Mouse (Mus musculus): ENCODE data around the gene Zfp366.
"Not testable (repeated sequence)": the region's sequence is repeated elsewhere in the genome, so short reads cannot be mapped to it uniquely, and the experiment has no call there.

The Zfp366 gene

DNA sequence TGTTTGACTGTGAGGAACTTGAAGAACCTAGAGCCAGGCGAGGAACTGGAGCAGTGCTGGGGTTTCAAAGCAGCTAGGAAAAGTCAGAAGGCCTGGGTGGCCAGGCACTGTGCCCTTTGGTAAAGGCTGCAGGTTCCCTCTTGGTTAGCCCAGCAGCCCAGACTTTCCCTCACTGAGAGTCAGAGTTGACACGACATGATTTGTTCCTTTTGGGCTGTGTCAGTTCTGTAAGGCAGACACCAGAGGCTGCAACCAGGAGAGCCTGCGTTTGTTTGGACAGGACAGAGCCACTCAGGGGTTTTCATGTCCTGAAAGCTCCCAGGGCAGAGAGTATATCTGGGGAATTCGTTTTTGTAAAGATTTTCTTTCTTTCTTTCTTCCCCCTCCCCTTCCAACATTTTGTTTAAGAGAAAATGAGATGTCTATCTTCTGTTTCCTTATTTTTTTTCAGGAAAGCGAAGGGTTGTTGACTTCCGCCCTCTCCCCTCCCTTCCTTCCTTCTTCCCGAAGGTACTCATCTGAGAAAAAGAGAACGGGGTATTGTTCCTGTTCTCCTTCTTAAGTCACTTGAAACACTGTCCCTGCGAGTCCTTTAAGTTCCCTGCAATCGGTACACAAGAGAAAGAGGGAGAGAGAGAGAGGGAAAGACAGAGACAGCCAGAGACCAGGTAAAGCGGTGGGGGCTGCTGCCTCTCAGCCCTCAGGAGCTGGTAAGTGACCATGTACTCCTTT, at the start of gene Zfp366:
Gene Zfp366 (plus strand): TSS at position 669 of the 732 bp plus-strand sequence.
- DNase-seq (ENCODE audit: low read depth) = no peak

DNA sequence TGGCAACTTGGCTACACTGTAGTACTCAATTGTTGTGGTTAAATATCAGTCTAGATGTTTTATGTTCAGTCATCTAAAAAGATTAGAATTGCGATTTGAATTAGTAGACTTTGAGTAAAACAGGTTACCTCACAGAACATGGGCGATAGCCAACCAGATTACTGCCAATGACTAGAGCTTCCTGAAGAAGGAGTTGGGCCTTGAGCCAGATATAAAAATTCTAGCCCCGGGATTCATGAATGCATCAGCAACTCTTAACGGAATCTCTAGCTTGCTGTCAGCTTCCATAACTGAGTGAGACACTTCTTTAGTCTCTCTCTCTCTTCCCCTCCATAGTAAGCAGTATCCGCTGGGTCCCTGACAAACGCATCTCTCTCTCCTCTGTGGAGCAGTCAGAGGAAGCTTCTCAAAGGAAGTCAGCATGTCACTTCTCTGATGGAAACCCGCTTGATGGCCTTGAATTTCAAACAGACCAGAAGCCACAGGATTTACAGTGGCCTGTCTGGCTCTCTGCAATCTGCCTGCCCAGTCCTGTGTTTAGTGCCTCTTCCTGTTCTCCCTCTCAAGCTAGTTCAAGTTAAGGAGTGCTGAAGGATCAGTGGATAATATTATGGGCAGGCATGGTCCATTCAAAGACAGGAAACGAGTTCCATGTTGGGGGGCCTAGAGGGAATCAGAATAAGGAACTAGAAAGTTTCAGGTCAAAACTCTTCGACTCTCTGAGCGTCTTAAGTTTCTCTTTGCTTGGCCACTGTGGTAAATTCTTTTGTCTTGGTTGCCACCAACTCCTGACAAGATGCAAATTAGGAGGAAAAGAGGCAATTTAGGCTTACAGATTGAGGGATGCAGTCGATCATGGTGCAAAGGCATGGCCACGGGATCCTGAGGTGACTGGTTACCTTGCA, 46.0 kb upstream of the Zfp366 start:
- no peak for DNase-seq (ENCODE audit: low read depth)

DNA sequence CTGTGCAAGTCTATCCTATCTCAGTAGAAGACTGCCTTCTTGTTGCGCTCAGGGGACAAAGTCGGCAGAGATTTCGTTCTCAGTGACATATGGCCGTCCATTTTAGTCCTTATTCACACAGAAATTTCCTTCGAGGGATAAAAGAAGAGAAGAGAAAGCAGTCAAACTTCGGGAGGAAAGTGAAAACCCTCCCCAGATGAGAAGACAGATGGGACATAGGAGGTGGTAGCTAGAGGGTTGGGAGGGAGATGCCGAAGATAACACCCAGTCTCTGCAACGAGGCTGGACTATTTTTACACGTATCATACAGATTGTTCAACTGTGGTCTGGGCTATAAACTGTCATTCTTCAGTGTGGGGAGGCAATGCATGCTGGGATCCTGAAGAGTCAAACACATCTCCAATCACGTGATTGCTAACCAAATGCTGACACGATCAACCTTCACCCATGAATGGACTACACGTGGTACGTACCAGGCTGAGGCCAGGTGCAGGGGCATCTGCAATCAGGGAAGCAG, 38.2 kb upstream of the Zfp366 start:
- DNase-seq (ENCODE audit: low read depth) = no peak

DNA sequence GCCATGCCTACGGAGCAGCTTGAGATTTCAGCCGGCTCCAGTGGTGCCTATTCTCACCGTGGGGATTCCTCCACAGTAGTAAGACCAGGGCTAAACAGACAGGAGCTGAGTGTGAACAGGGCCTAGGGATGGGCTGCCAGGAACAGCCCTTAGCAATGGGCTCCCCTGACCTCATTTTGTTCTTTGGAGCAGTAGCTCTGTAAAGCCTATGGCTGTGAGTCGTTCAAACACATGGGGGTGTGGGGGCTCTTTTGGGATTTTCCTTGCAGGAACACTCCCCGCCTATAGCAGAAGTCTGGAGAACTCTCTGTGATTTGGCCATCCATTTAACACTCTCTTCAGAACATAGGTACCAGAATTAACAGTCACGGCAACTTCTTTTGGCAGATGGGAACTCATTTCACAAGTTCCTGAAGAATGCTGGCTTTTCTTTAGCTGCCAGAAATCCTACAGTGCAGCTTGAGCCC, 36.9 kb upstream of the Zfp366 start:
- DNase-seq (ENCODE audit: low read depth) = no peak

DNA sequence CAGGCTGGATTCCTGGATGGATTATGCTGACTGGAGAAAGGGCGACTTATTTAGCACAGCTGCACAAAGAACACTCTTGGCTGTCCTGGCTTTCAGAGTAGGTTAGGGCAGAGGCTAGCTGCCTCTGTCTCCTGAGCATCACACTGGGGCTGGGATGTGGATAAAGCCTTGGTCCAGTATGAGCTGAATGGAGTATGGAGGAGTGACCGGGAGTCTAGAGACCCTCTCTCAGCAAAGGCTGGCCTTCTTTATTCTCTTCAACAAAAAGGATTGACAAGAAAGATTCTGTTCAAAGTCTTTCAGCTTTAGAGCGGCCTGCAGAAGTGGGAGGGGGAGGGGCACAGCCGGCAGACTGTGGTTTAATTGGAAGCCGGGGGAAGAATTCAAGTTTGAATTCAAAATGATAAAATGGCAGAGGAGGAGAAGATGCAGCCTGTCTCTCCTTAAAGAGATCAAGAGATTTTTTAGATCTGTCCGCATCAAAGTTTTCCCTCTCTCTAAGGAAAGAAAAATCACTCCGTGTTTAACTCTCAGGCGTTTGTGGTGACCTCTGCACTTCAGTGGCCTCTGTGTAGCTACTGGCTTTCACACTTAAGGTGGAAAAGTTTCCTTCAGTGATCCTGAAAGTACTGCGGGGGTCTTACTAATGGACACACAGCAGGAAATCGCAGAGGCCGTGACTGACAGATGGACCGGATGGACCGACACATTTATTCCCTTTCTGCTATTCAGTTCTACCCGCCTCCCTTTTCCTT, 34.9 kb upstream of the Zfp366 start:
- DNase-seq (ENCODE audit: low read depth) = no peak

DNA sequence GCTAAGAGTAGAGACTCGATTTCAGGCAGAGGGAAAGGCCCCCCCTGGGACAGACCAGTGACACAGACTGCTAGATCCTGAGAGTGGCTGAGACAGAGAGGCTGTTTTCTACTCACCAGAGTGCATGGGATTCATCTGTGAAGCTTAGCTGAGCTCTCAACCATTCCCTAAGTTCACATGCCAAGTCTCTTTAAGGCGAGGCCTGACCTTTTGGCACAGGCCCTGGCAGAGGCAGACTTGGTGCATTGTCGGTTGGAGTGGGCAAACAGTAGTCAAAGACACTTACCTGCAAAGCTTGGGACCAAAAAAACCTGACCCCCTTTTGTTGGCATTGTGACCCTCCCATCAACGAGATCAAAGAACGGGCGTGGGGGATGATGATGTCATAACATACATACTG, 34.0 kb upstream of the Zfp366 start:
- DNase-seq (ENCODE audit: low read depth) = no peak

DNA sequence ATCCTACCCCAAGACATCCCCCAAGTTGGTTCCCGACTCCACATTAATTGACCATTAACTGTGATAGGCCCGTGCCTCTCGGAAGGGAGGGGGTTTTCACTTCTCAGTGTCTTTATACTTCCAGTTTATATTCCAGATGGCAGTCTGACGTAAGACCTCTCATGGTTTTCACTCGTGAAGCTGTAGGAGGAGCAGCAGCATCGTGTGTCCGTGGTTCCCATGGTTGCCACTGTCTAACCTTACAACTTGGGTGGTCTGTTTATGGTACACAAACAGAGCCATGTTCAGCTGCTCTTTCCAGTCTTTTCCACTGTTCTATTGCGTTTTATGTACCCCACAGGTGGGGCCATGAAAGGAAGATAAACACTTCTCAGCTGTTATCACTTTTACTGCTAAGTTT, 33.5 kb upstream of the Zfp366 start:
- no peak for DNase-seq (ENCODE audit: low read depth)

DNA sequence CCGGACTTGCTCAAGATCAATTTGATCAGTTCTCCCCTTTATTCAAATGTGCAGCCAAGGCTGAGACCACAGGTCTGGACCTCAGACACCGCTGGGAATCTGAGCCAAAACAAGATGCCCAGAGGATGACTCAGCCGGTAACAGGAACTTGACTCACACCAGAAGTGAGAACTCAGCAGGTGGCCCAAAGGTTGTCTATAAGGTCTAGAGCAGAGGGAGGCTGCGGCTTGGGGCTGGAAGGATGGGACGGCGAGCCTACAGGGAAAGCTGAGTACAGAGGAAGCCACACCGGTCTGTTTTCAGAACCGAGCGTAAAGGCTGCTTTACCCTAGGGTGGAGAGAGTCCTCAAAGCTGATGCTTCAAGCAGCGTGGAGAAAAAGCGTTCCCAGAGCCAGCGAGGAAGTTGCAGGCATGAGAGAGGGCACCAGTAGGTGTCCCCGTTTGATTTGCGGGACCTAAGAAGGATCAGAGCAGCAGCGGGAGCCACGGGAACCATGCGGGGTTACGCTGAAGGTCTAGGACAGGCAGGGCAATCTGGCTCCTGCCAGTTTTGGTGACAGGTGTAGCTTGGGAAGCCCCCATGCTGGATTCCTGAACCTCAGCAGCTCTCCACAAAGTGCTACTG, 32.2 kb upstream of the Zfp366 start:
- no peak for DNase-seq (ENCODE audit: low read depth)

DNA sequence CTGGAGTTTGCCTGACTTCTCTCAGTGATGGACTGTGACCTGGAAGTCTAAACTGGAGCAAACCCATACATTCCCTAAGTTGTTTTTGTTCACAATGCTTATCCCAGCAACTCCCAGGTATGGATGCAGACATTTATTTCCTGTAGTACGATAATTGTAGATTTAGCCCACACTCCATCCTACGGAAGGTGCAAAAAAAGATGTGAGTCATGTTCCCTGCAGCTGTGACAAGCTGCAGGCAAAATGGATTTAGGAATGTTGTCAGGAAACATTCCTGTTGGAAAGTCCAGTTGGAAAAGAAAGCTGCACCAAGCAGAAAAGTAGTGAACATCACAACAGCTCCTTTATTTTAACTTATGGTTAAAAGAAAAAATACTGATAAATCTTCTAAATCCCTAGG, 26.9 kb upstream of the Zfp366 start:
- DNase-seq (ENCODE audit: low read depth) = no peak

DNA sequence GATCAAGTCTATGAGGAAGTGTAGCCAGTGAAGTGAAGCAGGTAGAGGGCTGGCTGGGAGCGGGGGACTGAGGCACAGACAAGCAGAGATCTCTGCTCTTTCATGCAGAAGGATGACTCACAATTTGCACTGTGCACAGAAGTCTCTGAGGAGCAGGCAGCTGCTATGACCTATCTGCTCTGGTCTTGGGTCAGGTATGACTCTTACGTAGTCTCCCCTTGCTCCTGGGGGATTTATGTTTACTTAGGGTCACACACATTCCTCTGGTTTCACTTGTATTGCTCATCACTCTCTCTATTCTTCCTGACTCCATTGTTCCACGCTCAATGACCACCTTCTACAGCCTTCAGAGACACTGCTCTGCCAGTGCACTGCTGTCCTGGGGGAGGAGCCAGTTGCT, 25.9 kb upstream of the Zfp366 start:
- no peak for DNase-seq (ENCODE audit: low read depth)

DNA sequence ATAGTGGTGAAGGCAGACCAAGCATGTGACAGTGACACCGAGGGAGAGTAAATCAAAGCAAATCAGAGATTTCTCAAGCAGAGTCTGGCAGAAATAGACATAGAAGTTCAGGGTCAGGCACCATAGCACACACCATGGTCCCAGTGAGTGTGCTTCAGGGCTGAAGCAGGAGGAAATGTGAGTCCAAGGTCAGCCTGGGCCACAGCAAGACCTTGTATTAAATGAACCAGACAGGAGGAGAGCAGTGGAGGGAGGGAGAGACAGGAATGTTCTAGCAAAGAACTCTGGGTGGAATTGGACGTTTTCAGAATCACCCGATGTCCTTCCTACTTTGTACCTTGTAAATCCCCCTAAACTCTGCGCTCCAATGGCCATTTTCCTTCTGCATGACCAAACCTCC, 21.6 kb upstream of the Zfp366 start:
- DNase-seq (ENCODE audit: low read depth) = no peak

DNA sequence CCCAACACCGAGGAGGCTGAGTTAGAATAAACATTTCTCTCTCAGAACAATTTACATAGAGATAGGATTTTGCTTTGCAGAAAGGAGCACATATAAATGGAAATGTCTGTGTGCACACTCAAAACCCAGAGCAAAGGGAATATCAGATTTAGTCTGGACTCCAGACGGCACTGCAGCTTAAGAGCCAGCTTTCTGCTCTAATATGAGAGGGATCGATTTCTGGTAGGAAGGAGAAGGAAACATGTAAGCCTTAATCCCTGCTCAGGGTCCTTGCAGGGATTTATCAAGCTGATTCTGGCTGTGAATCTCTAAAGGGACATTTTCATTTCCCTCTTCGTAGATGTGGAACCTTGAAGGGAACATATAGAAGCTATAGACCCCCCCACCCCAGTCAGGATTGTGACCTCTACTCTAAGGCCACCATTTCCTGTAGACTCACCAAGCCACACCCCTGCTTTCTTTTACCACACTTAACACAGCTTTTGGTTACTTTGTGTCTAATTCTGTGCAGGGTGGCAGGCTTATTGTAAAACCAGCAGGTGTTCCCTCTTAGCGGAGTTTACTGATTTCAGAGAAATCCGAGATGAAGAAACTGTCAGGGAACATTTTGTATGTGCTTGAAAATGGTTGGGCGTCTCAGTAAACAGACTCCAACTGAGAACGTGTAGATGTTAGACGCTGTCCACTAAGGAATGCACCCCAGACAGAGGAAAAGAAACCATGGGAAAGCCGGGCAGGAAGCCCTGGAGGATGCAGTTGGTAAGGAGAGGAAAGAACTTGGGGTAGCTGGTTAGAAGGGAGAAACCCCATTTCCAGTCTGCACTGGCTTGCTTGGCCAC, 20.9 kb upstream of the Zfp366 start:
- no peak for DNase-seq (ENCODE audit: low read depth)

DNA sequence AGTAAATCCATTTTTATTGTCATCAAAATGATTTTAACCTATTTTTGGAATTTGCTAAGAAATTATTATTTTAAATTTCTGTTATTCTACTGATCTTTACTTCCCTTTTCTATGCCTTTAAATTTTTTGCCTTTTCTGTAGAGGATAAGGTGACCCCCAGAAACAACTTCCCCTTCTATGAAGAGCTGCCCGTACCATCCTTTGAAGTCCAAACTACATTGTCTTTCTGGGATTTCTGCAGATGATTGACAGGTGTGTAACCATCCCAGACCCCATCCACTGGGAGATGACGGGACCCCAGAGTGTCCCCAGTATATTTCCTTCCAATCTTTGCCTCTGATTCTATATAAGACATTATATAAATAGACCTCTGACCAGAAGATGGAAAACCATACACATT, 20.3 kb upstream of the Zfp366 start:
- DNase-seq (ENCODE audit: low read depth) = no peak

DNA sequence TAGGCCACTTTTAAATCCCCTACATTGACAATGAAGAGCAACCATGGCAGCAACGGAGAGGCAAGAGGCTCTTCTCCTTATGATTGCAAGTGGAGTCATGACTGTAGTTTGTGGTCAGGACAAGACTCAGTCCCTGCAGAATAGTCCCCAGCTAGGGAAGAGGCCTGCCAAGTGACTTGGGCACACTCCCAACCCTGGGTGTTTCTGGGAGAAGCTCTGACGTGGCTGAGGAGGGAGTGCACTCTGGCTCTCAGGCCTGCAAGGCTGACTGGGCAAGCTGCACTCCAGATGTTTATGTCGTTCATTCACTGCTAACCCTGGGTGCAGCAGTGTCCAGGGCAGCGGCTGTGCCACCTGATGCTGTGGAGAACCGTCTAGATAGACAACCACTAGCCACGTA, 15.2 kb upstream of the Zfp366 start:
- no peak for DNase-seq (ENCODE audit: low read depth)

DNA sequence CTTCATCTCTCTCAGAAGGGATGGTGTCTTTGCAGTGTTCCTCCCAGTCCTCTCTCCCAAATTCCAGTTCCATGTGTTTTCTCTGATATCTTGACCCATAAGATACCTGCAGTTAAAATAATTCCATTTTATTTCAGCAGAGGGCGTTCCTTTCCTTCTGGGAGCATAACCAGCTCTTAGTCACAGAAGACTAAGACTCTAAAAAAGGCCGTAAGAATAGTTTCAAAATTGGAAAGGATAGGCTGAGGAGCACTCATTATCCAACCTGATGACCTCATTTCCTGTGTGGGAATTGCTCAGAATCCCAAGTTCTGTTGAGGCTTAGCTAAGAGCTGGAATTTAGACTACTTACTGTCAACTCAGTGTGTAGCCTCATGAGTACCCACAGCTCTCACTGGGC, 14.3 kb upstream of the Zfp366 start:
- DNase-seq (ENCODE audit: low read depth) = no peak

DNA sequence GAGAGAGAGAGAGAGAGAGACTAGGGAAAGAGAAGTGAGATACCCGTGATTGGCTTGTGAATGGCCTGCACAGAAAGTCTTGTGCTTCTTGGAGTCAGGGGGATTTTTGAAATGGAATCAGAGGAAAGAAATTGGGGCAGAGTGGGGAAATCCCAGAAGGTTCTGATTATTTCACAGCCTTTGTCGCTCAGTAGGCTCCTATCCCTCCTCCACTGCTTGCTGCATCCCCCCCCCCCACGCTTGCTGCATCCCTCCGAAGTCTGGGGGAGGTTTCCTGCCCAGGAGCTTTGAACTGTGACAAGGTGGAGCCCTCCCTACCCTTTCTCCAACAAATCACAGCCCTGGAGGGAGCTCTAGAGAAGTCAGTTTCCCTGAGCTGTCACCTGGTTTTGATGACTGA, 10.8 kb upstream of the Zfp366 start:
- DNase-seq (ENCODE audit: low read depth) = no peak

DNA sequence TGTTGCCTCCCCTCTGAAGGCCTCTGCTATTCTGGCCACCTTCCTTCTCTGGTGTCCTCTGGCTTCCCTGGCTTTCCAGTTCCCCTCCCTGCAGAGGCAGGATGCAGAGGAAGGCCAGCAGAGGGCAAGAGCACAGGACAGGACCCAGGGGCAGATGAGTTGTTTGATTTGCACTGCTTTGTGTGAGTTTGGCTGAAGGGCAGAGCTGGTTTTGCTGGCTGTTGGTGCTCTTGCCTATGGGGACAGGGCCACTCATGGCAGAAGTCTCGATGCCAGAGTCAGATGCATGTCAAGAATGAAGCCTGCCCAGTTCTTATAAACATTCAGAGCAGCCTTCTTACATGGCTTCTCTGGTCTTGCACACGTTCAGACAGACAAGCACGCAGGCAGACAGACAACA, 1.8 kb upstream of the Zfp366 start:
- not testable (repeated sequence) for DNase-seq (ENCODE audit: low read depth)

DNA sequence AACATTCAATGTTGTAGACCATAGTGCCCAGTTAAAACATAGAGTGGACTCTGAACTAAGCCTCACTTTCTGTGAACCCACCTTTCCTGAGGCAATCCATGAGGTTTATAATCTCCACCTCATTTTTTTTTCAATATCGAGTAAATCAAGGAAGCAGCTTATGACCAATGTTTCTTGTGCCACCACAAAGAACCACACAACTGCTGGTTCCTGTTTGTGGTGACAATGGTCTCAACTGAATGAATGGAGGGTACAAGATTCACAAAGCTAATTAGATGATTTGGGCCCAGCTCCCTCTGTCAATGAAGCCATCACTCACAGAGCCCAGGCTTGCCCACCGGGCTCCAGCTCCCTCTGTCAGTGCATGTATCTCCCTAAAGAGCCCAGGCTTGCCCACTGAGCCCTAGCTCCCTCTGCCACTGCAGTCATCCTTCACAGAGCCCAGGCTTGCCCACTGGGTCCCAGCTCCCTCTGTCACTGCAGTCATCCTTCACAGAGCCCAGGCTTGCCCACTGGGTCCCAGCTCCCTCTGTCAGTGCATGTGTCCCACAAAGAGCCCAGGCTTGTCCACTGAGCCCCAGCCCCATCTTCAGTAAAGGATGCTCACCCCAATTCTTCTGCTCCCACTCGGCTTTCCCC, 1.2 kb upstream of the Zfp366 start:
- no peak for DNase-seq (ENCODE audit: low read depth)

DNA sequence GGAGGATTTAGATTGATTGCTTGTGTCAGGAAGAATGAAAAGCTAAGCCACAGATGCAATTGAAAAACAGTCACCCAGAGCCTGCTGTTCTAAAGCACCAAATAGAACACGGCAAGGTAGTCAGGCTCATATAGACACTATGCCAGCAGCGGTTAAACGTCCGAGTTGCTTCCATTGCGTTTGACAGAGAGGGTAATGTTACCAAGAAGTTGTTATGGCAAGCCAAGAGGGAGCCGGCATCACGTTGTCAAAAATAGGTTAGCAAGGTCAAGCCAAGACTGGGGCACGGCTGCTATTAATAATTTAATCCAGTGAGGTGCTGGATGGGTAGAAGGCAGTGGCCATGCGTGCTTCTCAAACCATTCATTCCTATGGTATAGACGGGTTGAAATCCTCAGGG, 950 bp downstream of the Zfp366 start:
- no peak for DNase-seq (ENCODE audit: low read depth)

DNA sequence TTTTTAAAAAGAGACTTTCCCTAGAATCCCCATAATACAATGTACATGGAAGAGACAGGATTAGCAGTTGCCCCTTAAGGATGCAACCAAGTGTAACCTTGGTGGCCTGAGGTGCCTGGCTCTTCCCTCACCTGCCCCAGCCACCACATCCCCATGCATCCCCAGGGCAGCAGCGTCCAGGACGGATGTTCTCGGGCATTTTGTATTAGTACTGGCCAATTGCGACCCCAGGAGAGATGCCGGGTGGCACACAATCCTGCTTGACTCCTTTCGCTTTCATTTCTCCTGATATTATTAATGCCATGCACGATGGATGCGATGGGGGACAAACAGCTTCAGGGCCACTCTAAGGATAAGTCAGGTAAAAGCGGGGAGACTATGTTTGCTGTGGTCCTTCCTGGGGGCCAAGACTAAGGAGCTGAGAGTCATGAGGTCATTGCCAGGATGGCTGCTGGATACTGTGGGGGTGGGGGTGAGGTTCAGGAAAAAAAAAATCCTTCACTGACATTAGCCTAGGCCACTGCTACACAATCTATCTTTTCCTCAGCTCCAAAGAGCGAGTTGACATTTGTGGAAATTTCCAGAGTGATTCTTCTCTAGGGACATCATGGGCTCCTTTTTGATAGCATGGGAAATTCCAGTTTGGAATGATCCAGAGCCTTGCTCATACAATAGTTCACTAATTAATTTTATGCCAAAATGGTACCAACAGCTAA, 1.7 kb downstream of the Zfp366 start:
- DNase-seq (ENCODE audit: low read depth) = no peak
